Mouse (Mus musculus): ENCODE data around the gene Immp2l. TPM values are rescaled to one million over a fixed set of nuclear protein-coding genes. Genes with fewer than 3 reads are reported as not detected.

The Immp2l gene
- total and polyA plus RNA-seq, 3 experiments: 20.1 to 30.3 (median 23.1) TPM

- H3K9ac ChIP-seq (ENCODE audit: low read depth, low read length): no peak overlapping the region
- intact Hi-C loops (cut with DNase I): no loop called here
- no peak overlapping the region for H3K27ac ChIP-seq
- 84% methylated on average over 9 of the region's 9 CpGs for WGBS
- TF ChIP-seq EP300 (IDR thresholded peaks at IDR 0.05; ENCODE audit: insufficient read depth, low read depth, low read length): no peak
- no peak for TF ChIP-seq CTCF (IDR thresholded peaks at IDR 0.05)
- no peak for TF ChIP-seq POLR2A (IDR thresholded peaks at IDR 0.05; ENCODE audit: insufficient read depth, low read depth, low read length)
- no peaks in the 10 kb centered on the region for H3K4me1 ChIP-seq (ENCODE audit: control insufficient read depth, insufficient read depth, low read length)
- H3K36me3 ChIP-seq (ENCODE audit: control insufficient read depth, insufficient read depth, low read length): no peaks in the 10 kb centered on the region
- H3K79me2 ChIP-seq (replicated peaks; ENCODE audit: control insufficient read depth, insufficient read depth, low read length): no peaks in the 10 kb centered on the region
- H3K27me3 ChIP-seq (ENCODE audit: control insufficient read depth, insufficient read depth, low read length): no peaks in the 10 kb centered on the region
- H3K4me3 ChIP-seq: no peak overlapping the region
- no peak for DNase-seq
These were observed 401.3 kb downstream of the Immp2l start for GRCm38 (mm10) chr12:41425101-41425679.

GRCm38 (mm10) chr12:41427464-41427863 is 403.6 kb downstream of the Immp2l start:
- 62% methylated on average over 5 of the region's 5 CpGs for WGBS
- intact Hi-C loops (cut with DNase I): no loop called here
- Histone ChIP-seq H3K4me3 (no peak overlapping the region), H3K27ac (no peak overlapping the region), H3K79me2 (replicated peaks; ENCODE audit: control insufficient read depth, insufficient read depth, low read length) (no peaks in the 10 kb centered on the region), H3K9ac (ENCODE audit: low read depth, low read length) (no peak overlapping the region), H3K36me3 (ENCODE audit: control insufficient read depth, insufficient read depth, low read length) (no peaks in the 10 kb centered on the region), H3K4me1 (ENCODE audit: control insufficient read depth, insufficient read depth, low read length) (no peaks in the 10 kb centered on the region), H3K27me3 (ENCODE audit: control insufficient read depth, insufficient read depth, low read length) (no peaks in the 10 kb centered on the region)
- DNase-seq: no peak
- no peak for TF ChIP-seq CTCF (IDR thresholded peaks at IDR 0.05)
- TF ChIP-seq EP300 (IDR thresholded peaks at IDR 0.05; ENCODE audit: insufficient read depth, low read depth, low read length): no peak

DNA sequence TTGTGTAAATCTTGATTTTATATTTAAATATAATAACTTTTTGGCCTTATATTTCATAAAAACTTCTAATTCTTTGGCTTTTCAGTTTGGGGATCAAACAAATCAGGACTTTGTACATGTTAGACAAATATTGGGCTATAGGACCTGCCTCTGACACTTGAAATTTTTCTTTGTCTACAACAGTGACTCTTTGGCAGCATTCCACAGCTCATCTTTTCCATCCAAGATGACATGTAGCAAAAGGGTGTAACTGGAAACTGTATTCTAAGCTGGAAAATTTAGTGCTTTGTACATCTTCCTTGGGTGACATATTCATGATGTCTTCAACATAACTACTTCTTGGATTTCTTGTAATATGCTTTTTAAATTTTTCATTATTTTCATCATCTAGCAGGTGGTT is 404.9 kb downstream of the Immp2l start:
- intact Hi-C loops (cut with DNase I): no loop called here
- Histone ChIP-seq H3K4me3 (no peak overlapping the region), H3K27ac (no peak overlapping the region), H3K36me3 (ENCODE audit: control insufficient read depth, insufficient read depth, low read length) (no peaks in the 10 kb centered on the region), H3K9ac (ENCODE audit: low read depth, low read length) (no peak overlapping the region), H3K4me1 (ENCODE audit: control insufficient read depth, insufficient read depth, low read length) (no peaks in the 10 kb centered on the region), H3K27me3 (ENCODE audit: control insufficient read depth, insufficient read depth, low read length) (no peaks in the 10 kb centered on the region), H3K79me2 (replicated peaks; ENCODE audit: control insufficient read depth, insufficient read depth, low read length) (no peaks in the 10 kb centered on the region)
- no peak for DNase-seq
- TF ChIP-seq POLR2A (IDR thresholded peaks at IDR 0.05; ENCODE audit: insufficient read depth, low read depth, low read length) (no peak), CTCF (IDR thresholded peaks at IDR 0.05) (no peak), EP300 (IDR thresholded peaks at IDR 0.05; ENCODE audit: insufficient read depth, low read depth, low read length) (no peak)

DNA sequence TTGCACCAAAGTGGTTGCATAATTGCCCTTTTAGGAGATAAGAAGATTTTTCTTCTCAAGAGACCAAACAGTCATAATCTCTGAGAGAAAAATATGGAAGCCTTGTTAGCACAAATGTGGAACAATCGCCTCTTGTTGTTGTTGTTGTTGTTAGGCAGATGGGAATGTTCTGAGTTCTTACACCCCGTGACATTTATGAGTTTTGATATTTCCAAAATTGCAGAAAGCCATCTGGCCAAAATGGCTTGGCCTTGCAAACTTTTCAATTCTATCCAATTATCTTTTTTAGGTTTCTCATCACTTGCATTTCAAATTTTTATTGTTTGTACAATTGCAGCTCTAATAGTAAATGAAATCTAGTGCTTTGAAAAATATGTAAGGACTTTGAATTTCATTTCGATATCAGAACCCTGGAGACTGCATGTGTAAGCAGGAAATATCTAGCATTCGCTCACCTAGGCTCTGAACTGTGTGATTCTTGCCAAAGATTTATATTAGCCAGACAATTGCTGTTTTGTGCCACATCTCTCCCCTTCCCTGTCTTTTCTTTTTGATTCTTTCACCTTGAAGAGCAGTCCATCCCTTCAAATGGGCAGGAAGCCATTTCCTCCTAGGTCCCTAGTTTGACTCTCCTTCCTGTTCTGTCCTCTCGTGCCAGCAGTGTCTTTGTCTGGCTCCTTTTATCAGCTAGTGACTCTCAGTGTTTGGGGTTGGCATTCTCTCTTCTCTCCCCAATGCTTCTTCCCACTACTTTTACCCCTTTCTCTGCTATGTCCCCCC is 412.5 kb downstream of the Immp2l start:
- no peak for TF ChIP-seq POLR2A (IDR thresholded peaks at IDR 0.05; ENCODE audit: insufficient read depth, low read depth, low read length)
- no peak for TF ChIP-seq EP300 (IDR thresholded peaks at IDR 0.05; ENCODE audit: insufficient read depth, low read depth, low read length)
- TF ChIP-seq CTCF (IDR thresholded peaks at IDR 0.05): no peak
- WGBS: 65% methylated on average over 5 of the region's 5 CpGs
- intact Hi-C loops (cut with DNase I): no loop called here
- no peak for DNase-seq
- Histone ChIP-seq H3K27me3 (ENCODE audit: control insufficient read depth, insufficient read depth, low read length) (no peaks in the 10 kb centered on the region), H3K4me3 (no peak overlapping the region), H3K36me3 (ENCODE audit: control insufficient read depth, insufficient read depth, low read length) (no peaks in the 10 kb centered on the region), H3K27ac (no peak overlapping the region), H3K4me1 (ENCODE audit: control insufficient read depth, insufficient read depth, low read length) (no peaks in the 10 kb centered on the region), H3K79me2 (replicated peaks; ENCODE audit: control insufficient read depth, insufficient read depth, low read length) (no peaks in the 10 kb centered on the region), H3K9ac (ENCODE audit: low read depth, low read length) (no peak overlapping the region)

DNA sequence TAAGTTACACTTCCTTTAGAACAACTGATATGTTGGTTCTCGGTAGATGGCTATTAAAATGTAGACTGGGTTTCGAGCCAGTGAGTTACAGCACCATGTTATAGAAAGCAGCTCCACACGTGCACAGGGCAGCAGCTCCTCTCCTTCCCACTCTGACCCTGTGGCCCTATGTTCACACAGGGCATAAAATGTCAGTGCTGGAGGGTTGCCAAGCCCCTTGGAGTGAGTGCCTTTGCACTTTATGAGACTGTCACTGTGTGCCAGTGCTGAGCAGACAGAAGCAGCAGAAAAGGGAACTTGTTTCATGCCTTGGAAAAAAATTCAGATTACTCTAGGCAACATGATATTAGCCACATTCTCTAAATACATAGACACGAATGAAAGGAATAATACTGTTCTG is 414.6 kb downstream of the Immp2l start:
- no peak overlapping the region for H3K4me3 ChIP-seq
- DNase-seq: peak in 1 of 2 experiments; percentile 9
- intact Hi-C loops (cut with DNase I): no loop called here
- WGBS: 35% methylated on average over 4 of the region's 4 CpGs
- H3K27ac ChIP-seq: no peak overlapping the region
- H3K79me2 ChIP-seq (replicated peaks; ENCODE audit: control insufficient read depth, insufficient read depth, low read length): no peaks in the 10 kb centered on the region
- H3K36me3 ChIP-seq (ENCODE audit: control insufficient read depth, insufficient read depth, low read length): no peaks in the 10 kb centered on the region
- no peaks in the 10 kb centered on the region for H3K27me3 ChIP-seq (ENCODE audit: control insufficient read depth, insufficient read depth, low read length)
- H3K4me1 ChIP-seq (ENCODE audit: control insufficient read depth, insufficient read depth, low read length): no peaks in the 10 kb centered on the region
- no peak overlapping the region for H3K9ac ChIP-seq (ENCODE audit: low read depth, low read length)
- TF ChIP-seq CTCF (IDR thresholded peaks at IDR 0.05) (no peak), EP300 (IDR thresholded peaks at IDR 0.05; ENCODE audit: insufficient read depth, low read depth, low read length) (no peak), POLR2A (IDR thresholded peaks at IDR 0.05; ENCODE audit: insufficient read depth, low read depth, low read length) (no peak)

DNA sequence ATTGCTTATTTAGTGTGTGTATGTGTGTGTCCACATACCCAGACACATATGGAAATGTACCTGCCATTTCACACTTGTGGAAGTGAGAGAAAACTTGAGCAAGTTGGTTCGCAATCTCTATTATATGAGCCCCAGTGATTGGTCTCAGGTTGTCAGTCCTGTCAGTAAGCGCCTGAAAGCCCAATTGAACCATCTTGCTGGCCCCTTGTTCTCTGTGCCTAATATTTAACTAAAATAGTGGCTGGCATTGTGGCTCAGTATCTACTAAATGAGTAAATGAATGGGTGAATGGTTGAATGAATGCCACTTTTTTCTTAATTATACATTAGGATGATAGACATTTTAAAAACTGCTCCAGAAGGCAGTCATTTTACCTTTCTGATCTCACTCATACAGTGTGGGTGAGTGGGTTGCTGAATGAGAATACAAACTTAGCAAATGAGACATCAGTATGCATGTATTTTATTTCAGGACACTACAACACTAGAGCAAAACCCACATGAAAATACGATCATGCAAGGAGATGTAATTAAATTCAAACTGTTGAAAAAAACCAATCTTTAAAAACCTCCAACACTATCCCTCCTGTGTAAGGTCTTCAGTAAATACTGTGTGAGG is 444.6 kb downstream of the Immp2l start:
- TF ChIP-seq POLR2A (IDR thresholded peaks at IDR 0.05; ENCODE audit: insufficient read depth, low read depth, low read length): no peak
- no peak for TF ChIP-seq CTCF (IDR thresholded peaks at IDR 0.05)
- TF ChIP-seq EP300 (IDR thresholded peaks at IDR 0.05; ENCODE audit: insufficient read depth, low read depth, low read length): no peak
- intact Hi-C loops (cut with DNase I): no loop called here
- H3K27ac ChIP-seq: no peak overlapping the region
- WGBS: 92% methylated on average over 3 of the region's 3 CpGs
- no peaks in the 10 kb centered on the region for H3K79me2 ChIP-seq (replicated peaks; ENCODE audit: control insufficient read depth, insufficient read depth, low read length)
- no peak overlapping the region for H3K9ac ChIP-seq (ENCODE audit: low read depth, low read length)
- DNase-seq: no peak
- H3K27me3 ChIP-seq (ENCODE audit: control insufficient read depth, insufficient read depth, low read length): no peaks in the 10 kb centered on the region
- no peak overlapping the region for H3K4me3 ChIP-seq
- H3K4me1 ChIP-seq (ENCODE audit: control insufficient read depth, insufficient read depth, low read length): no peaks in the 10 kb centered on the region
- no peaks in the 10 kb centered on the region for H3K36me3 ChIP-seq (ENCODE audit: control insufficient read depth, insufficient read depth, low read length)

Data from heart, adult 2 months (tissue).